Mouse (Mus musculus): ENCODE measurements around the gene Hoxd9. TPM values are rescaled to one million over a fixed set of nuclear protein-coding genes. Genes with fewer than 3 reads are reported as not detected.

Hoxd9 gene
- polyA plus RNA-seq, 1 experiment from 2014 or later: not detected

- under 1% methylated on average over 56 of the region's 56 CpGs for WGBS
- H3K4me3 ChIP-seq: peak within 1 kb of the TSS; percentile 11; the same call in 1 of the 2 replicates
- H3K27me3 ChIP-seq (ENCODE audit: poor library complexity, severe bottlenecking): peaks cover 100% of the 10 kb centered on the region
- no peak within 1 kb of the TSS for H3K27ac ChIP-seq
- H3K4me1 ChIP-seq: peaks cover 8% of the 10 kb centered on the region
- H3K36me3 ChIP-seq (replicated peaks): no peaks in the 10 kb centered on the region
- no peaks in the 10 kb centered on the region for H3K9me3 ChIP-seq
- peak; percentile 83 for DNase-seq (ENCODE audit: extremely low spot score, low spot score)
Measured at GRCm38 (mm10) chr2:74691022-74691951, 6.2 kb upstream of the Hoxd9 start, which contains the start of gene Hoxd10. Hoxd10 (plus strand) TSS chr2:74691924.

GRCm38 (mm10) chr2:74691995-74692807 is 5.3 kb upstream of the Hoxd9 start:
- Histone ChIP-seq H3K9me3 (no peaks in the 10 kb centered on the region), H3K27ac (no peak overlapping the region), H3K4me1 (peaks cover 8% of the 10 kb centered on the region), H3K36me3 (replicated peaks) (no peaks in the 10 kb centered on the region), H3K27me3 (ENCODE audit: poor library complexity, severe bottlenecking) (peaks cover 100% of the 10 kb centered on the region), H3K4me3 (no peak overlapping the region)
- no peak for DNase-seq (ENCODE audit: extremely low spot score, low spot score)
- 4% methylated on average over 35 of the region's 35 CpGs for whole genome bisulfite sequencing

DNA sequence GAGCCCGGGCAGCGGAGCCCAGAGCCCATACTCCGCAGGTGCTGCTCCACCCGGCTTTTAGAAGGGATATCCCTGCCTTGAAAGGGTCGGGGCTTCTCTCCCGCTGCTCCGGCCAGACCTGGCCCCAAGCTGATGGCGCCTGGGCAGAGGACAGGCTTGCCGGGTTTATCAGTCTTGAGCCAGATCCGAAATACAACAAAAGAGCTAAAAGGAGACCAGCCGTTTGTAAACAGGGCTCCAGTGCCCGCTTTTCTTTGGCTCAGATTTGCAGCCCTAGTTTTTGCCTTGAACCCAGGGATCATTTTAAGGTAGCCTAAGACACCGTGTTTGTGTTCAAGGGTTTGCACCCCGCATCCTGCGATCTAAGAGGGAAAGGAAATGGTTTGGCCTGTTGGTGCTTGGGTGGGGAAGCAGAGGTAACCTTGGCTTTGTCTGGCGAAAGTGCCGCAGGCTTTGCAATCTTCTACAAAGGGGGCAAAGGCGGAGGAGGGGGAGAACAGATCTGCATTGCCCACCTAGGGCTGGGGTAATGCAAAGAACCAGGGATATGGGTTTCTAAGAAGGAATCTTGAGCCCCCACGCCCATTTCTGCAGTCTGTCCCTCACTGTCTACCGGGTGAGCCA is 4.6 kb upstream of the Hoxd9 start:
- Histone ChIP-seq H3K4me3 (no peak overlapping the region), H3K4me1 (peaks cover 14% of the 10 kb centered on the region), H3K27ac (no peak overlapping the region), H3K27me3 (ENCODE audit: poor library complexity, severe bottlenecking) (peaks cover 100% of the 10 kb centered on the region), H3K9me3 (no peaks in the 10 kb centered on the region), H3K36me3 (replicated peaks) (no peaks in the 10 kb centered on the region)
- 1% methylated on average over 20 of the region's 20 CpGs for WGBS
- DNase-seq (ENCODE audit: extremely low spot score, low spot score): no peak

GRCm38 (mm10) chr2:74693432-74693827 is 4.1 kb upstream of the Hoxd9 start:
- Histone ChIP-seq H3K27ac (no peak overlapping the region), H3K36me3 (replicated peaks) (no peaks in the 10 kb centered on the region), H3K9me3 (no peaks in the 10 kb centered on the region), H3K27me3 (ENCODE audit: poor library complexity, severe bottlenecking) (peaks cover 100% of the 10 kb centered on the region), H3K4me3 (no peak overlapping the region), H3K4me1 (peaks cover 19% of the 10 kb centered on the region)
- WGBS: 5% methylated on average over 4 of the region's 4 CpGs
- DNase-seq (ENCODE audit: extremely low spot score, low spot score): no peak

DNA sequence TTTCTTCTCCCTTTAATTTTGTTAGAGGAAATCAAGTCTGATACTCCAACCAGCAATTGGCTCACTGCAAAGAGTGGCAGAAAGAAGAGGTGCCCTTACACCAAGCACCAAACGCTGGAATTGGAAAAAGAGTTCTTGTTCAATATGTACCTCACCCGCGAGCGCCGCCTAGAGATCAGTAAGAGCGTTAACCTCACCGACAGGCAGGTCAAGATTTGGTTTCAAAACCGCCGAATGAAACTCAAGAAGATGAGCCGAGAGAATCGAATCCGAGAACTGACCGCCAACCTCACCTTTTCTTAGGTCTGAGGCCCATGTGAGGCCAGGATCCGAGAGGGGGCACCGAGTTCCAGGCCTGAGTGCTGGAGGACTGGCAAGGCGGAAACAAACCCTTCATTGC is 3.5 kb upstream of the Hoxd9 start:
- H3K4me3 ChIP-seq: no peak overlapping the region
- peaks cover 22% of the 10 kb centered on the region for H3K4me1 ChIP-seq
- no peaks in the 10 kb centered on the region for H3K36me3 ChIP-seq (replicated peaks)
- H3K27me3 ChIP-seq (ENCODE audit: poor library complexity, severe bottlenecking): peaks cover 100% of the 10 kb centered on the region
- WGBS: 2% methylated on average over 16 of the region's 16 CpGs
- H3K27ac ChIP-seq: no peak overlapping the region
- H3K9me3 ChIP-seq: no peaks in the 10 kb centered on the region
- DNase-seq (ENCODE audit: extremely low spot score, low spot score): peak; percentile 57

- Histone ChIP-seq H3K4me1 (peaks cover 22% of the 10 kb centered on the region), H3K36me3 (replicated peaks) (no peaks in the 10 kb centered on the region), H3K27me3 (ENCODE audit: poor library complexity, severe bottlenecking) (peaks cover 100% of the 10 kb centered on the region), H3K9me3 (no peaks in the 10 kb centered on the region), H3K27ac (no peak overlapping the region), H3K4me3 (no peak overlapping the region)
- peak; percentile 24 for DNase-seq (ENCODE audit: extremely low spot score, low spot score)
- WGBS: 0% methylated on average over 1 of the region's 1 CpGs
Measured at GRCm38 (mm10) chr2:74695383-74695782, 2.1 kb upstream of the Hoxd9 start.

- Histone ChIP-seq H3K36me3 (replicated peaks) (no peaks in the 10 kb centered on the region), H3K4me1 (peaks cover 21% of the 10 kb centered on the region), H3K27me3 (ENCODE audit: poor library complexity, severe bottlenecking) (peaks cover 100% of the 10 kb centered on the region), H3K9me3 (no peaks in the 10 kb centered on the region), H3K27ac (no peak overlapping the region), H3K4me3 (no peak overlapping the region)
- peak; percentile 24 for DNase-seq (ENCODE audit: extremely low spot score, low spot score)
- 4% methylated on average over 7 of the region's 7 CpGs for WGBS
Measured at GRCm38 (mm10) chr2:74695813-74696430, 1.6 kb upstream of the Hoxd9 start.

DNA sequence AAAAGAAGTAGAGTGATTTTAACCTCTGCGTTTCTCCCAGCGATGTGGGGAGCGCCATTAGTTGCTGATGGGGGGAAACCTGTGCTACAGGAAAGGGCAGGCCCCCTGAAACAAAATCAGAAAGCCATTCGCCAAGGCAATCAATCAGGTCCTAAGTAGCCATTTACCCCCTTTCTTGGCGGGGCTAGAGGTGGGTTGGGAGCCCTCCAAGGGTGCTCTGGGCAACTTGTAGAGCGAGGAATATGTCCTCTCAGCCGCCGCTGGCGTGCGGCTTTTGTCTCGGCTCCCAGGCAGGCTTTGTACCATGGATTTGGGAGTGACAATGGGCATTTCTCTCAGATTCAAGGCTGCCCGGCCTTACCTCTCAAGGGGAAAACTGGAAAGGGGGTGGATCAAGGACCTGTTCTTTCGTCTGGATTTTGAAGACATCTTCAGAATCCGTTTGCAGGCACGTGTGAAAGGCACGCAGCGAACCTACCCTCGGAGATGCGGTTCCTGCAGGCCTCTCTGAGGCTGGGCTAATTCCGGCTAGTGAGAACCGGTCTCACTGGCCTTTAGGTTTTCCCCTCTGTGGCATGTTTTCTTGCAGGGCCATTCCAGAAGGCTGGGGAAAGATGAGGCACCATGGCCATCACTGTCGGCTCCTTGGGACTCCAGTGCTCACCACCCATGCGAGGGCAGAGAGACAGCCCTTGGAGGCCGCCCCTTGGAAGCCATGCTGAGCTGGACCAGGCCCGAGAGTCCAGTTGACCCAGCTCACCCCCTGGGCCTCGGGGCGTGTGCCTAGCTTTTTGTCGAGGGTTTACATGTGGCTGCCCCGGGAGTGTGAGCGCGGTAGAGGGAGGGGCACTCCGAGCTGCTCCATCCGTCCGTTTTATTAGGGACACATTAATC is 838 bp upstream of the Hoxd9 start:
- WGBS: under 1% methylated on average over 34 of the region's 34 CpGs
- H3K27me3 ChIP-seq (ENCODE audit: poor library complexity, severe bottlenecking): peaks cover 100% of the 10 kb centered on the region
- H3K9me3 ChIP-seq: no peaks in the 10 kb centered on the region
- peaks cover 14% of the 10 kb centered on the region for H3K4me1 ChIP-seq
- peak; percentile 53 for DNase-seq (ENCODE audit: extremely low spot score, low spot score)
- H3K27ac ChIP-seq: no peak overlapping the region
- no peaks in the 10 kb centered on the region for H3K36me3 ChIP-seq (replicated peaks)
- no peak overlapping the region for H3K4me3 ChIP-seq

- Histone ChIP-seq H3K27me3 (ENCODE audit: poor library complexity, severe bottlenecking) (peaks cover 100% of the 10 kb centered on the region), H3K9me3 (no peaks in the 10 kb centered on the region), H3K27ac (no peak overlapping the region), H3K4me3 (peak overlapping the region; percentile 44), H3K36me3 (replicated peaks) (no peaks in the 10 kb centered on the region), H3K4me1 (peaks cover 14% of the 10 kb centered on the region)
- peak; percentile 56 for DNase-seq (ENCODE audit: extremely low spot score, low spot score)
- under 1% methylated on average over 82 of the region's 86 CpGs for WGBS
Measured at GRCm38 (mm10) chr2:74698201-74699052, 900 bp downstream of the Hoxd9 start.

DNA sequence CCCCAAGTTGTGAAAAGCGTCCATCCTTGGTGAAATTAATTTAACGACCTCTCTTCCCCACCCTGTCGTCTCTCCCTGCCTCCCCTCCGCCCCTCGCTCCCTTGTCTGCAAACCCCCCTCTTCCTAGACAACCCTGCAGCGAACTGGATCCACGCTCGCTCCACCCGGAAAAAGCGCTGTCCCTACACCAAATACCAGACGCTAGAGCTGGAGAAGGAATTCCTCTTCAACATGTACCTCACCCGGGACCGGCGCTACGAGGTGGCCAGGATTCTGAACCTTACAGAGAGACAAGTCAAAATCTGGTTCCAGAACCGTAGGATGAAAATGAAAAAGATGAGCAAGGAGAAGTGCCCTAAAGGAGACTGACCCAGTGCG is 1.5 kb downstream of the Hoxd9 start:
- no peaks in the 10 kb centered on the region for H3K9me3 ChIP-seq
- no peak overlapping the region for H3K27ac ChIP-seq
- peaks cover 100% of the 10 kb centered on the region for H3K27me3 ChIP-seq (ENCODE audit: poor library complexity, severe bottlenecking)
- H3K36me3 ChIP-seq (replicated peaks): no peaks in the 10 kb centered on the region
- peak; percentile 46 for DNase-seq (ENCODE audit: extremely low spot score, low spot score)
- no peak overlapping the region for H3K4me3 ChIP-seq
- peaks cover 16% of the 10 kb centered on the region for H3K4me1 ChIP-seq
- WGBS: 1% methylated on average over 17 of the region's 17 CpGs
